Mouse (Mus musculus) forebrain, embryonic 13.5 days (tissue): ENCODE data around the gene Galt. TPM values are rescaled to one million over a fixed set of nuclear protein-coding genes. Genes with fewer than 3 reads are reported as not detected.
"Not testable (repeated sequence)": the region's sequence is repeated elsewhere in the genome, so short reads cannot be mapped to it uniquely, and the experiment has no call there.

Experiments used
- ATAC-seq: fragments of 200-750 bp; cut with Nextera tagmentation; 2 replicates; pipeline ENCODE4 v1.8.0; 2017
- H3K27ac ChIP-seq: fragments of 300-500 bp; sonication (generic); 2 replicates; pipeline ENCODE4 v1.5.1; 2015; ENCODE audit warnings: inconsistent platforms, mild to moderate bottlenecking, moderate library complexity
- H3K27me3 ChIP-seq: fragments of 300-500 bp; sonication (generic); 2 replicates; pipeline ENCODE4 v1.6.1; 2015; ENCODE audit warnings: mild to moderate bottlenecking, inconsistent platforms
- H3K36me3 ChIP-seq: fragments of 300-500 bp; sonication (generic); 2 replicates; pipeline ENCODE4 v1.6.1; 2015; ENCODE audit warnings: mild to moderate bottlenecking, inconsistent platforms; ENCODE audit not compliant: poor library complexity, severe bottlenecking
- H3K4me1 ChIP-seq: fragments of 300-500 bp; sonication (generic); 2 replicates; pipeline ENCODE4 v1.6.1; 2015; ENCODE audit warnings: inconsistent platforms
- H3K4me2 ChIP-seq: fragments of 300-500 bp; sonication (generic); 2 replicates; pipeline ENCODE4 v1.6.1; 2015; ENCODE audit warnings: inconsistent platforms, mild to moderate bottlenecking, moderate library complexity
- H3K4me3 ChIP-seq: fragments of 300-500 bp; sonication (generic); 2 replicates; pipeline ENCODE4 v1.5.1; 2015; ENCODE audit warnings: mild to moderate bottlenecking, inconsistent platforms
- H3K9ac ChIP-seq: fragments of 300-500 bp; sonication (generic); 2 replicates; pipeline ENCODE4 v1.6.1; 2015; ENCODE audit warnings: mild to moderate bottlenecking, inconsistent platforms
- H3K9me3 ChIP-seq: fragments of 300-500 bp; sonication (generic); replicated peaks from 2 replicates; pipeline ENCODE4 v1.6.1; 2016; ENCODE audit warnings: inconsistent platforms
- WGBS: fragments of 180-500 bp; shearing (Covaris S2); methylation state at CpG from one replicate; pipeline ENCODE4 v1.1.7; 2015; 5-methylcytosine and 5-hydroxymethylcytosine counted together
- polyA plus RNA-seq: library from polyadenylated mRNA; unstranded; fragments of >200 nt; fragmentation: Nextera tagmentation; extraction: Ambion mirVana; gene quantifications from 2 replicates; pipeline ENCODE4 v1.2.1, GENCODE M21; 2015

Gene Galt
- polyA plus RNA-seq, 1 experiment from 2014 or later, result 16.2 TPM

- Histone ChIP-seq H3K27me3 (no peaks in the 10 kb centered on the region), H3K9me3 (no peaks in the 10 kb centered on the region), H3K4me2 (no peak overlapping the region), H3K4me3 (no peak overlapping the region), H3K9ac (peak overlapping the region; percentile 30), H3K36me3 (no peaks in the 10 kb centered on the region), H3K4me1 (peaks cover 36% of the 10 kb centered on the region), H3K27ac (0 out of 2 replicates have a peak overlapping the region, but pooled peaks have one; percentile 25)
- ATAC-seq, result 0 out of 2 replicates have a peak, but pooled peaks have one; percentile 28
- WGBS, result 47% methylated on average over 8 of the region's 8 CpGs
Measured at GRCm38 (mm10) chr4:41762099-41762687, 7.2 kb downstream of the Galt start.

- H3K27ac ChIP-seq, result peak overlapping the region; percentile 25; the same call in 1 of the 2 replicates
- not testable (repeated sequence) for H3K9ac ChIP-seq, ATAC-seq, H3K27me3 ChIP-seq, H3K36me3 ChIP-seq, H3K4me3 ChIP-seq, H3K4me2 ChIP-seq, H3K9me3 ChIP-seq
- peaks cover 36% of the 10 kb centered on the region for H3K4me1 ChIP-seq
- WGBS, result 48% methylated on average over 8 of the region's 8 CpGs
Measured at GRCm38 (mm10) chr4:41762688-41763114, 7.7 kb downstream of the Galt start.

GRCm38 (mm10) chr4:41763176-41763575 lies 8.1 kb downstream of the Galt start:
- H3K27ac ChIP-seq, H3K4me2 ChIP-seq, H3K9ac ChIP-seq, H3K9me3 ChIP-seq, H3K4me3 ChIP-seq, ATAC-seq, H3K36me3 ChIP-seq, H3K27me3 ChIP-seq: not testable (repeated sequence)
- peaks cover 36% of the 10 kb centered on the region for H3K4me1 ChIP-seq
- WGBS, result 77% methylated on average over 3 of the region's 6 CpGs

GRCm38 (mm10) chr4:41767301-41767700 lies 12.3 kb downstream of the Galt start:
- not testable (repeated sequence) for H3K27ac ChIP-seq, H3K4me3 ChIP-seq, H3K4me2 ChIP-seq, H3K36me3 ChIP-seq, H3K4me1 ChIP-seq, H3K9me3 ChIP-seq, ATAC-seq, H3K9ac ChIP-seq, H3K27me3 ChIP-seq
- WGBS, result 87% methylated on average over 10 of the region's 10 CpGs

GRCm38 (mm10) chr4:41772946-41773345 lies 17.9 kb downstream of the Galt start:
- not testable (repeated sequence) for H3K4me1 ChIP-seq, ATAC-seq, H3K9me3 ChIP-seq, H3K9ac ChIP-seq, H3K27me3 ChIP-seq, H3K36me3 ChIP-seq, H3K27ac ChIP-seq
- 1% methylated on average over 7 of the region's 16 CpGs for WGBS
- peak overlapping the region; percentile 31 for H3K4me3 ChIP-seq
- peak overlapping the region; percentile 53 for H3K4me2 ChIP-seq

- not testable (repeated sequence) for H3K9me3 ChIP-seq, H3K27me3 ChIP-seq, H3K4me1 ChIP-seq, H3K27ac ChIP-seq, ATAC-seq, H3K36me3 ChIP-seq
- Histone ChIP-seq H3K4me3 (peak overlapping the region; percentile 49), H3K9ac (peak overlapping the region; percentile 61), H3K4me2 (peak overlapping the region; percentile 58)
- 2% methylated on average over 21 of the region's 25 CpGs for WGBS
Measured at GRCm38 (mm10) chr4:41773502-41773901, 18.5 kb downstream of the Galt start.

GRCm38 (mm10) chr4:41774002-41774401 lies 19.0 kb downstream of the Galt start, which contains the start of gene Ccl27a:
Gene Ccl27a (minus strand): TSS chr4:41774247.
- not testable (repeated sequence) for ATAC-seq, H3K36me3 ChIP-seq, H3K27ac ChIP-seq, H3K4me1 ChIP-seq, H3K27me3 ChIP-seq, H3K9me3 ChIP-seq
- Histone ChIP-seq H3K4me3 (peak within 1 kb of the TSS; percentile 49), H3K4me2 (peak within 1 kb of the TSS; percentile 58), H3K9ac (peak within 1 kb of the TSS; percentile 61)
- under 1% methylated on average over 12 of the region's 14 CpGs for WGBS

GRCm38 (mm10) chr4:41774506-41774905 lies 19.5 kb downstream of the Galt start:
- Histone ChIP-seq H3K4me3 (peak overlapping the region; percentile 49), H3K4me2 (peak overlapping the region; percentile 58)
- not testable (repeated sequence) for H3K27me3 ChIP-seq, H3K4me1 ChIP-seq, H3K9me3 ChIP-seq, H3K9ac ChIP-seq, H3K36me3 ChIP-seq, H3K27ac ChIP-seq, ATAC-seq
- WGBS, result 60% methylated on average over 3 of the region's 3 CpGs

- not testable (repeated sequence) for H3K27ac ChIP-seq, H3K4me3 ChIP-seq, ATAC-seq, H3K27me3 ChIP-seq, H3K36me3 ChIP-seq, H3K4me1 ChIP-seq, H3K4me2 ChIP-seq, H3K9me3 ChIP-seq, H3K9ac ChIP-seq
- WGBS, result 93% methylated on average over 1 of the region's 1 CpGs
Measured at GRCm38 (mm10) chr4:41775840-41776239, 20.8 kb downstream of the Galt start.

- not testable (repeated sequence) for H3K27me3 ChIP-seq, H3K4me2 ChIP-seq, ATAC-seq, H3K27ac ChIP-seq, H3K4me1 ChIP-seq, H3K4me3 ChIP-seq, H3K36me3 ChIP-seq, H3K9me3 ChIP-seq, H3K9ac ChIP-seq
- WGBS, result 21% methylated on average over 9 of the region's 9 CpGs
Measured at GRCm38 (mm10) chr4:41781271-41781670, 26.2 kb downstream of the Galt start.

- not testable (repeated sequence) for H3K36me3 ChIP-seq, H3K4me3 ChIP-seq, ATAC-seq, H3K9me3 ChIP-seq, H3K9ac ChIP-seq, H3K27ac ChIP-seq, H3K27me3 ChIP-seq, H3K4me1 ChIP-seq, H3K4me2 ChIP-seq
- 22% methylated on average over 14 of the region's 21 CpGs for WGBS
Measured at GRCm38 (mm10) chr4:41781748-41782485, 26.9 kb downstream of the Galt start.

GRCm38 (mm10) chr4:41782711-41783110 lies 27.7 kb downstream of the Galt start:
- 32% methylated on average over 4 of the region's 4 CpGs for WGBS
- not testable (repeated sequence) for H3K4me3 ChIP-seq, ATAC-seq

More at GRCm38 (mm10) chr4:41782711-41783110, 27.7 kb downstream of the Galt start:
- not testable (repeated sequence) for H3K27ac ChIP-seq, H3K4me2 ChIP-seq, H3K4me1 ChIP-seq, H3K27me3 ChIP-seq, H3K9me3 ChIP-seq, H3K9ac ChIP-seq, H3K36me3 ChIP-seq
